Mouse (Mus musculus) midbrain, embryonic 16.5 days (tissue): ENCODE data around the gene Ciao2b. TPM values are rescaled to one million over a fixed set of nuclear protein-coding genes. Genes with fewer than 3 reads are reported as not detected.

Source experiments
- ATAC-seq: fragments of 200-750 bp; cut with Nextera tagmentation; 2 replicates; pipeline ENCODE4 v1.8.0; 2017; ENCODE audit warnings: moderate TSS enrichment
- H3K27ac ChIP-seq: fragments of 300-500 bp; sonication (generic); 2 replicates; pipeline ENCODE4 v1.5.1; 2014; ENCODE audit warnings: mild to moderate bottlenecking, low read length, mixed read lengths
- H3K27me3 ChIP-seq: fragments of 300-500 bp; sonication (generic); 2 replicates; pipeline ENCODE4 v1.6.1; 2014; ENCODE audit warnings: low read depth, low read length, mixed read lengths; ENCODE audit not compliant: control insufficient read depth, insufficient read depth
- H3K36me3 ChIP-seq: fragments of 300-500 bp; sonication (generic); 2 replicates; pipeline ENCODE4 v1.6.1; 2014; ENCODE audit warnings: mild to moderate bottlenecking, low read length, moderate library complexity, mixed read lengths; ENCODE audit not compliant: control insufficient read depth, insufficient read depth
- H3K4me1 ChIP-seq: fragments of 300-500 bp; sonication (generic); 2 replicates; pipeline ENCODE4 v1.6.1; 2014; ENCODE audit warnings: mild to moderate bottlenecking, low read length, mixed read lengths; ENCODE audit not compliant: control insufficient read depth, insufficient read depth
- H3K4me2 ChIP-seq: fragments of 300-500 bp; sonication (generic); 2 replicates; pipeline ENCODE4 v1.6.1; 2014; ENCODE audit warnings: mild to moderate bottlenecking, low read length, mixed read lengths
- H3K4me3 ChIP-seq: fragments of 300-500 bp; sonication (generic); 2 replicates; pipeline ENCODE4 v1.5.1; 2014; ENCODE audit warnings: low read depth, mild to moderate bottlenecking, low read length, moderate library complexity, mixed read lengths
- H3K9ac ChIP-seq: fragments of 300-500 bp; sonication (generic); 2 replicates; pipeline ENCODE4 v1.6.1; 2014; ENCODE audit warnings: low read depth, low read length, mixed read lengths
- H3K9me3 ChIP-seq: fragments of 300-500 bp; sonication (generic); replicated peaks from 2 replicates; pipeline ENCODE4 v1.6.1; 2014; ENCODE audit warnings: mild to moderate bottlenecking, low read length, mixed read lengths; ENCODE audit not compliant: control insufficient read depth, poor library complexity, severe bottlenecking
- WGBS: fragments of 180-500 bp; shearing (Covaris S2); extraction: QIAGEN DNeasy Blood & Tissue Kit; methylation state at CpG from one replicate; pipeline ENCODE4 v1.1.7; 2014; 5-methylcytosine and 5-hydroxymethylcytosine counted together
- polyA plus RNA-seq: library from polyadenylated mRNA; unstranded; fragments of >200 nt; fragmentation: Nextera tagmentation; extraction: Ambion mirVana; gene quantifications from 2 replicates; pipeline ENCODE4 v1.2.1, GENCODE M21; 2015

The Ciao2b gene
- polyA plus RNA-seq, 1 experiment from 2014 or later: 123 TPM

GRCm38 (mm10) chr8:104628402-104628801 lies 13.4 kb downstream of the Ciao2b start:
- ATAC-seq: no peak
- H3K9me3 ChIP-seq: no peaks in the 10 kb centered on the region
- 97% methylated on average over 21 of the region's 21 CpGs for WGBS

GRCm38 (mm10) chr8:104627065-104627740 lies 14.6 kb downstream of the Ciao2b start:
- 71% methylated on average over 4 of the region's 4 CpGs for WGBS

More at GRCm38 (mm10) chr8:104628402-104628801, 13.4 kb downstream of the Ciao2b start:
- Histone ChIP-seq H3K4me3 (no peak overlapping the region), H3K27me3 (peaks cover 9% of the 10 kb centered on the region), H3K27ac (no peak overlapping the region), H3K36me3 (no peaks in the 10 kb centered on the region), H3K4me2 (no peak overlapping the region), H3K4me1 (peaks cover 15% of the 10 kb centered on the region), H3K9ac (no peak overlapping the region)

GRCm38 (mm10) chr8:104624161-104624560 lies 17.6 kb downstream of the Ciao2b start, which contains the start of gene Cdh16:
TSS of gene Cdh16 (minus strand) at chr8:104624396.
- Histone ChIP-seq H3K36me3 (no peaks in the 10 kb centered on the region), H3K27ac (no peak within 1 kb of the TSS), H3K27me3 (no peaks in the 10 kb centered on the region), H3K4me3 (no peak within 1 kb of the TSS), H3K9ac (no peak within 1 kb of the TSS), H3K4me2 (no peak within 1 kb of the TSS), H3K9me3 (no peaks in the 10 kb centered on the region), H3K4me1 (no peaks in the 10 kb centered on the region)
- no peak for ATAC-seq
- 76% methylated on average over 6 of the region's 6 CpGs for WGBS

More at GRCm38 (mm10) chr8:104627065-104627740, 14.6 kb downstream of the Ciao2b start:
- Histone ChIP-seq H3K9ac (no peak overlapping the region), H3K36me3 (no peaks in the 10 kb centered on the region), H3K4me1 (peaks cover 12% of the 10 kb centered on the region), H3K27ac (no peak overlapping the region), H3K4me3 (no peak overlapping the region), H3K27me3 (peaks cover 9% of the 10 kb centered on the region), H3K4me2 (no peak overlapping the region), H3K9me3 (no peaks in the 10 kb centered on the region)
- ATAC-seq: no peak

- H3K27ac ChIP-seq: no peak overlapping the region
Measured at GRCm38 (mm10) chr8:104620765-104621164, 21.0 kb downstream of the Ciao2b start.

GRCm38 (mm10) chr8:104613119-104613518 lies 28.6 kb downstream of the Ciao2b start:
- no peaks in the 10 kb centered on the region for H3K4me1 ChIP-seq
- H3K36me3 ChIP-seq: no peaks in the 10 kb centered on the region
- ATAC-seq: no peak
- no peak overlapping the region for H3K27ac ChIP-seq
- H3K9ac ChIP-seq: no peak overlapping the region
- no peak overlapping the region for H3K4me3 ChIP-seq
- WGBS: 82% methylated on average over 4 of the region's 4 CpGs
- H3K9me3 ChIP-seq: no peaks in the 10 kb centered on the region
- no peak overlapping the region for H3K4me2 ChIP-seq
- H3K27me3 ChIP-seq: no peaks in the 10 kb centered on the region

More at GRCm38 (mm10) chr8:104620765-104621164, 21.0 kb downstream of the Ciao2b start:
- no peak overlapping the region for H3K9ac ChIP-seq
- 77% methylated on average over 5 of the region's 5 CpGs for WGBS
- H3K36me3 ChIP-seq: no peaks in the 10 kb centered on the region
- H3K27me3 ChIP-seq: no peaks in the 10 kb centered on the region
- H3K4me2 ChIP-seq: no peak overlapping the region
- no peak for ATAC-seq
- no peaks in the 10 kb centered on the region for H3K4me1 ChIP-seq
- H3K4me3 ChIP-seq: no peak overlapping the region
- H3K9me3 ChIP-seq: no peaks in the 10 kb centered on the region

GRCm38 (mm10) chr8:104611613-104612012 lies 30.2 kb downstream of the Ciao2b start:
- Histone ChIP-seq H3K9ac (no peak overlapping the region), H3K9me3 (no peaks in the 10 kb centered on the region), H3K4me1 (no peaks in the 10 kb centered on the region), H3K36me3 (no peaks in the 10 kb centered on the region), H3K27ac (no peak overlapping the region), H3K4me2 (no peak overlapping the region), H3K4me3 (no peak overlapping the region), H3K27me3 (no peaks in the 10 kb centered on the region)
- no peak for ATAC-seq
- 71% methylated on average over 4 of the region's 4 CpGs for WGBS

- no peak overlapping the region for H3K4me2 ChIP-seq
- H3K4me3 ChIP-seq: no peak overlapping the region
- H3K27me3 ChIP-seq: no peaks in the 10 kb centered on the region
- H3K4me1 ChIP-seq: no peaks in the 10 kb centered on the region
- no peak overlapping the region for H3K9ac ChIP-seq
- no peak overlapping the region for H3K27ac ChIP-seq
- no peaks in the 10 kb centered on the region for H3K36me3 ChIP-seq
- no peaks in the 10 kb centered on the region for H3K9me3 ChIP-seq
- ATAC-seq: no peak
- 85% methylated on average over 12 of the region's 12 CpGs for WGBS
Measured at GRCm38 (mm10) chr8:104610185-104610766, 31.5 kb downstream of the Ciao2b start.

GRCm38 (mm10) chr8:104609222-104609621 lies 32.5 kb downstream of the Ciao2b start:
- Histone ChIP-seq H3K9ac (no peak overlapping the region), H3K9me3 (no peaks in the 10 kb centered on the region), H3K4me3 (no peak overlapping the region), H3K27ac (no peak overlapping the region), H3K4me2 (no peak overlapping the region), H3K4me1 (no peaks in the 10 kb centered on the region), H3K36me3 (no peaks in the 10 kb centered on the region), H3K27me3 (no peaks in the 10 kb centered on the region)
- WGBS: 82% methylated on average over 8 of the region's 8 CpGs
- no peak for ATAC-seq

GRCm38 (mm10) chr8:104607944-104608343 lies 33.8 kb downstream of the Ciao2b start:
- Histone ChIP-seq H3K27ac (no peak overlapping the region), H3K27me3 (no peaks in the 10 kb centered on the region), H3K9ac (no peak overlapping the region), H3K4me2 (no peak overlapping the region), H3K9me3 (no peaks in the 10 kb centered on the region), H3K4me3 (no peak overlapping the region), H3K36me3 (no peaks in the 10 kb centered on the region), H3K4me1 (no peaks in the 10 kb centered on the region)
- WGBS: 83% methylated on average over 2 of the region's 2 CpGs
- ATAC-seq: no peak
